Mouse (Mus musculus) cerebellum, adult 18-20 months (tissue): ENCODE data around the gene Pnmal2.

Experiments
- DNase-seq, 2 experiments: peaks; one replicate each; pipeline ENCODE4 v3.0.0; 2021

Pnmal2 gene

GRCm38 (mm10) chr7:16987541-16988149 lies 43.2 kb downstream of the Pnmal2 start:
- DNase-seq, result no peak

- DNase-seq, result peak in 1 of 2 experiments; percentile 51
Measured at GRCm38 (mm10) chr7:16988405-16988804, 43.9 kb downstream of the Pnmal2 start.

GRCm38 (mm10) chr7:16990006-16990744 lies 45.7 kb downstream of the Pnmal2 start:
- no peak for DNase-seq

- no peak for DNase-seq
Measured at GRCm38 (mm10) chr7:16991681-16992450, 47.4 kb downstream of the Pnmal2 start.

GRCm38 (mm10) chr7:16992451-16992807 lies 47.9 kb downstream of the Pnmal2 start, which contains the start of gene Ccdc8:
Gene Ccdc8 (plus strand): TSS chr7:16992708.
- DNase-seq, result no peak

GRCm38 (mm10) chr7:16993651-16994399 lies 49.3 kb downstream of the Pnmal2 start:
- peak; percentile 12 to 18 for DNase-seq

- peak in 1 of 2 experiments; percentile 2 for DNase-seq
Measured at GRCm38 (mm10) chr7:16994400-16994799, 49.9 kb downstream of the Pnmal2 start.

- no peak for DNase-seq
Measured at GRCm38 (mm10) chr7:16995345-16995744, 50.9 kb downstream of the Pnmal2 start.
